ENCODE assay signal across 28 mouse cellular contexts in the genomic region with DNA sequence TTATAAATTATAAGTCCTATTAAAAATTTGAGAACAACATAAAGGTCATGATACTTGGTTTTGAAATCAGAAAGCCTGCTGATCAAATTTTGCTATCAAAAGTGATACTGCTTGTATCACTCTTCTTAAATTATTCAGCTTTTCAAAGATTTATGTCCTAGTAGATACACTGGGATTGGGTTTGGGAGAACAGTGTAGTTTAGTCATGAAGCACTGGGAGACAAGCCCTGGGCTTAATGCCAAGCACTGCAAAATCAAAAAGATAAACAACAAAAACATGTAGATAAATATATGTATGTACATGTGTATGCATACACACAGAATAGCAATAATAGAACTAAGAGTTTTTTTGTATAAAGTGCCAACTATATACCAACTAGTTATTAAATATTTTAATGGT. TPM values are rescaled to one million over a fixed set of nuclear protein-coding genes. Genes with fewer than 3 reads are reported as not detected.
"Had no signal": no experiment of that assay in that cellular context is flagged by ENCODE, and none has a peak within 500 bp of the region (broad histone marks: within the 10 kb centered on the region; RNA-seq: fewer than 3 reads in every experiment).

No protein-coding gene starts in this region.

- ATAC-seq: forebrain, embryonic 13.5 days; forebrain, embryonic 14.5 days; forebrain, embryonic 15.5 days; forebrain, embryonic 16.5 days; forebrain, postnatal 0 days had no signal

- H3K4me2 ChIP-seq: embryonic facial prominence, embryonic 12.5 days; embryonic facial prominence, embryonic 13.5 days; embryonic facial prominence, embryonic 15.5 days; forebrain, embryonic 12.5 days; forebrain, embryonic 13.5 days; forebrain, embryonic 15.5 days had no signal

- DNase-seq: cerebellum, adult 2 months; cerebellum, adult 8-10 months; cerebellum, adult 9-10 months; cerebellum, adult 9-11 months; cerebellum, postnatal 10 days; cerebellum, postnatal 14 days; cerebellum, postnatal 25 days; cerebellum, postnatal 36 days; embryo, embryonic 11 days; forebrain, postnatal 0 days; gastrocnemius, adult 2 months; gastrocnemius, postnatal 10 days; gastrocnemius, postnatal 14 days; gastrocnemius, postnatal 25 days; gastrocnemius, postnatal 36 days; heart, adult 11 months; heart, adult 18-20 months had no signal

- H3K9ac ChIP-seq: embryonic facial prominence, embryonic 12.5 days; embryonic facial prominence, embryonic 13.5 days; embryonic facial prominence, embryonic 15.5 days; forebrain, embryonic 12.5 days; forebrain, embryonic 13.5 days; forebrain, embryonic 15.5 days; forebrain, postnatal 0 days had no signal

- H3K4me3 ChIP-seq: embryonic facial prominence, embryonic 10.5 days; embryonic facial prominence, embryonic 12.5 days; embryonic facial prominence, embryonic 13.5 days; embryonic facial prominence, embryonic 15.5 days; erythroblast, embryonic 14.5 days; forebrain, embryonic 10.5 days; forebrain, embryonic 12.5 days; forebrain, embryonic 13.5 days; forebrain, embryonic 15.5 days; gastrocnemius, adult 2 months had no signal

- H3K9me3 ChIP-seq: embryonic facial prominence, embryonic 10.5 days; embryonic facial prominence, embryonic 12.5 days; embryonic facial prominence, embryonic 13.5 days; embryonic facial prominence, embryonic 15.5 days; forebrain, embryonic 10.5 days; forebrain, embryonic 12.5 days; forebrain, embryonic 13.5 days; forebrain, embryonic 15.5 days had no signal

- H3K27me3 ChIP-seq: embryonic facial prominence, embryonic 12.5 days; embryonic facial prominence, embryonic 13.5 days; embryonic facial prominence, embryonic 15.5 days; forebrain, embryonic 12.5 days; forebrain, embryonic 13.5 days; forebrain, embryonic 15.5 days had no signal

- H3K4me1 ChIP-seq: embryonic facial prominence, embryonic 10.5 days; embryonic facial prominence, embryonic 12.5 days; embryonic facial prominence, embryonic 13.5 days; embryonic facial prominence, embryonic 15.5 days; forebrain, embryonic 10.5 days; forebrain, embryonic 12.5 days; forebrain, embryonic 13.5 days; forebrain, embryonic 15.5 days had no signal

- H3K36me3 ChIP-seq: embryonic facial prominence, embryonic 10.5 days; embryonic facial prominence, embryonic 12.5 days; embryonic facial prominence, embryonic 13.5 days; embryonic facial prominence, embryonic 15.5 days; forebrain, embryonic 10.5 days; forebrain, embryonic 12.5 days; forebrain, embryonic 15.5 days had no signal

- H3K27ac ChIP-seq: embryonic facial prominence, embryonic 10.5 days; embryonic facial prominence, embryonic 12.5 days; embryonic facial prominence, embryonic 13.5 days; embryonic facial prominence, embryonic 15.5 days; forebrain, embryonic 10.5 days; forebrain, embryonic 12.5 days; forebrain, embryonic 13.5 days; forebrain, embryonic 15.5 days; gastrocnemius, adult 2 months had no signal

RNA-seq across cellular contexts. Expression of a gene that starts 17.5 kb away (rescaled TPM):
- polyA plus RNA-seq: erythroblast, embryonic 14.5 days had no signal
